Mouse (Mus musculus) megakaryocyte, embryonic 14.5 days (primary cell): Measurements from ENCODE around the gene Zfp536. TPM values are rescaled to one million over a fixed set of nuclear protein-coding genes. Genes with fewer than 3 reads are reported as not detected.
"Not testable (repeated sequence)": the region's sequence is repeated elsewhere in the genome, so short reads cannot be mapped to it uniquely, and the experiment has no call there.

ENCODE experiments used
- H3K27me3 ChIP-seq: replicated peaks from 2 replicates; pipeline ENCODE3; 2012; ENCODE audit warnings: inconsistent platforms
- H3K36me3 ChIP-seq: replicated peaks from 2 replicates; pipeline ENCODE3; 2012; ENCODE audit warnings: low read length, inconsistent platforms, mixed read lengths
- H3K4me1 ChIP-seq: 2 replicates; pipeline ENCODE4 v1.6.1; 2012; ENCODE audit warnings: inconsistent platforms
- H3K4me3 ChIP-seq: replicated peaks from 2 replicates; pipeline ENCODE3; 2012; ENCODE audit warnings: moderate library complexity, mild to moderate bottlenecking, inconsistent platforms
- H3K9me3 ChIP-seq: 2 replicates; pipeline ENCODE4 v1.6.1; 2012; ENCODE audit warnings: inconsistent platforms
- FLI1 ChIP-seq: IDR thresholded peaks from 2 replicates; pipeline ENCODE4 v1.6.1; 2012; ENCODE audit warnings: low read length, inconsistent platforms, mixed read lengths
- GATA1 ChIP-seq: IDR thresholded peaks from 3 replicates; pipeline ENCODE4 v1.6.1; 2012; ENCODE audit warnings: mixed read lengths, low read length, inconsistent platforms, borderline replicate concordance
- polyA plus RNA-seq: library from polyadenylated mRNA; stranded (reverse); fragments of >175 nt; gene quantifications from 2 replicates; pipeline ENCODE4 v1.2.3, GENCODE M21; 2012; ENCODE audit warnings: low replicate concordance; ENCODE audit not compliant: insufficient read depth

Zfp536 gene
- polyA plus RNA-seq, 1 experiment = not detected

GRCm38 (mm10) chr7:37733996-37734395, 39.4 kb downstream of the Zfp536 start:
- Histone ChIP-seq H3K9me3 (no peaks in the 10 kb centered on the region), H3K4me1 (no peaks in the 10 kb centered on the region), H3K4me3 (no peak overlapping the region), H3K36me3 (no peaks in the 10 kb centered on the region), H3K27me3 (peaks cover 2% of the 10 kb centered on the region)
- TF ChIP-seq GATA1 = no peak
- TF ChIP-seq FLI1 = no peak

DNA sequence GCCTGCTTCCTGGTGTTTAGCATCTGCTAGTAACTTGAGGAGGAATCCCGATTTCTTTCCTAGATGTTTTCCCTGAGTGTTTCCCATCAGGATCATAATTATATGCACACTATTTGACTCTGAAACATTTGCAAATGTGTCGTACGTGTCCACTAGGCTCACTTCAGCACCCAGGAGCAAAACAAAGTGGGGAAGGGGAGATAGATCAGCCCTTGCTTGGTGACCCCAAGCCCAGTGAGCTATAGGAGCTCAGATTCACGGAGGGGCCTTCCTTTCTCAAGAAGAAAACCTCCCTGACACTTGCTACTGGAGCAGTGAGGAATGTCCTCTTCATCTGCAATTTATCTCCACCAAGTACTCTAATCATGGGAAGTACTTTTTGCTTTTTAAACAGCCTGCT, 40.7 kb downstream of the Zfp536 start:
- Histone ChIP-seq H3K27me3 (peaks cover 2% of the 10 kb centered on the region), H3K4me1 (no peaks in the 10 kb centered on the region), H3K4me3 (no peak overlapping the region), H3K36me3 (no peaks in the 10 kb centered on the region), H3K9me3 (no peaks in the 10 kb centered on the region)
- TF ChIP-seq FLI1 (no peak), GATA1 (no peak)

DNA sequence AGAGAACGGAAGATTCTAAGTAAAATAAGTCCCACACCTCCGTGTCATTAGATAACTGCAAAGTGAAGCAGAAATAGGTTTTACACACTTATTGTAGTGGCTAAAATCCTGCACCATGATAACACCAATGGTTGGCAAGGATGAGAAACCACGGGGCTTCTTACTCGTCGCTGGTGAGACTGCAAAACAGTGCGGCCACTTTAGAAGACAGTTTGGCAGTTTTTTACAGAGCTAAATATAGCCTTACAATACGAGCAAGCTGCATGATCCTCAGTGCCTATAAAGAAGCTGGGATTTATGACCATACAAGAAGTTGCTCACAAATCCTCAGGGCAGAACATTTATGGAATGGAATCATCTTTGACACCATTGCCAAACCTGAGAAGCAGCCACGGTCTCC, 45.7 kb downstream of the Zfp536 start:
- H3K9me3 ChIP-seq = no peaks in the 10 kb centered on the region
- no peak overlapping the region for H3K4me3 ChIP-seq
- TF ChIP-seq FLI1 = no peak
- TF ChIP-seq GATA1 = no peak

GRCm38 (mm10) chr7:37724002-37724790, 49.2 kb downstream of the Zfp536 start:
- no peak for TF ChIP-seq GATA1
- Histone ChIP-seq H3K27me3 (no peaks in the 10 kb centered on the region), H3K4me1 (no peaks in the 10 kb centered on the region), H3K9me3 (no peaks in the 10 kb centered on the region), H3K4me3 (no peak overlapping the region), H3K36me3 (no peaks in the 10 kb centered on the region)

More for the DNA sequence above, 45.7 kb downstream of the Zfp536 start:
- no peaks in the 10 kb centered on the region for H3K27me3 ChIP-seq
- no peaks in the 10 kb centered on the region for H3K36me3 ChIP-seq
- no peaks in the 10 kb centered on the region for H3K4me1 ChIP-seq

- TF ChIP-seq GATA1 (no peak), FLI1 (no peak)
- H3K9me3 ChIP-seq = no peaks in the 10 kb centered on the region
These were observed 50.2 kb downstream of the Zfp536 start for GRCm38 (mm10) chr7:37723191-37723592.

GRCm38 (mm10) chr7:37721676-37722075, 51.8 kb downstream of the Zfp536 start:
- no peaks in the 10 kb centered on the region for H3K4me1 ChIP-seq
- H3K9me3 ChIP-seq = no peaks in the 10 kb centered on the region
- H3K27me3 ChIP-seq = no peaks in the 10 kb centered on the region
- no peak for TF ChIP-seq GATA1
- TF ChIP-seq FLI1 = no peak
- H3K4me3 ChIP-seq = no peak overlapping the region
- H3K36me3 ChIP-seq = no peaks in the 10 kb centered on the region

More at GRCm38 (mm10) chr7:37723191-37723592, 50.2 kb downstream of the Zfp536 start:
- Histone ChIP-seq H3K4me3 (no peak overlapping the region), H3K36me3 (no peaks in the 10 kb centered on the region), H3K4me1 (no peaks in the 10 kb centered on the region), H3K27me3 (no peaks in the 10 kb centered on the region)

GRCm38 (mm10) chr7:37718671-37719402, 54.6 kb downstream of the Zfp536 start:
- H3K36me3 ChIP-seq = no peaks in the 10 kb centered on the region
- no peaks in the 10 kb centered on the region for H3K4me1 ChIP-seq
- no peak overlapping the region for H3K4me3 ChIP-seq
- no peaks in the 10 kb centered on the region for H3K27me3 ChIP-seq
- TF ChIP-seq FLI1 = no peak
- TF ChIP-seq GATA1 = no peak
- no peaks in the 10 kb centered on the region for H3K9me3 ChIP-seq

DNA sequence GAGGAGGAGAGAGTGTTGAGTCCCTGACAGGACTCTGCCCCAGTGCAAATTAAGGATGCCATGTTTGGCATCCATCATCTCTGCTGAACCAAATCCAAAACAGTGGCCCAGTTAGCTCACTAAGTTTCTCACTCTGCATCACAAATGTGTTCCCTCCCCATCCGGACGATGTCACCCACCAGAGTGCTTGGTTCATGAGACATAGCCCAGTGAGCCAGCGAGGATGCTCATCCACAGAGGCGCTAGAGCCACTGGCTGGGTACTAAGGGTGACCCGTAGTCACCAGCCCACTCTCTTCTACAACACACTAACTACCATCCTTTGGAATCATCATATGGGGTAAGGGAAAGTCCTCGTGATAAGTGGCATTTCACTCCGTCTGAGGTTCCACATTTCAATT, 56.4 kb downstream of the Zfp536 start:
- no peaks in the 10 kb centered on the region for H3K27me3 ChIP-seq
- no peak overlapping the region for H3K4me3 ChIP-seq
- no peaks in the 10 kb centered on the region for H3K4me1 ChIP-seq
- no peaks in the 10 kb centered on the region for H3K9me3 ChIP-seq
- no peaks in the 10 kb centered on the region for H3K36me3 ChIP-seq
- TF ChIP-seq GATA1 (no peak), FLI1 (no peak)

DNA sequence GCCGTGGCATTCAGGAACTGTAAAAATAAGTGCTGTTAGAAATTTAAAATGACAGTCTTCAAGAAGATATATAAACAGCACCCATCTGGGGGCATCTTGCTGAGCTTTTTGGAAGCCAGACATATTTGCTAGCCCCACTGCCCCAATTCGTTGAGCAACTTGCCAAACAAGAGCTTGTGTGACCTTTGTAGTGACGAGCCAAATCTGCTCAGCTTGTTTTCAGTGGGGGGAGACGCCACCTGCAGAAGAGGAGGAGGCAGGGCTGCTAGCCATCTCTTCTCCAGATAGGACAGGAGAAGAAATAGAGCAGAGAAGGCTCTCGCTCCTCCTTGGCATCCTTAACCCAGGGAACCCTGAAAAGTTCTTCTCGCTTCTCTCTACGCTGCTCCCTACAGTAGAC, 56.8 kb downstream of the Zfp536 start:
- Histone ChIP-seq H3K4me3 (no peak overlapping the region), H3K4me1 (no peaks in the 10 kb centered on the region), H3K36me3 (no peaks in the 10 kb centered on the region), H3K27me3 (no peaks in the 10 kb centered on the region), H3K9me3 (no peaks in the 10 kb centered on the region)
- TF ChIP-seq GATA1 (no peak), FLI1 (no peak)

DNA sequence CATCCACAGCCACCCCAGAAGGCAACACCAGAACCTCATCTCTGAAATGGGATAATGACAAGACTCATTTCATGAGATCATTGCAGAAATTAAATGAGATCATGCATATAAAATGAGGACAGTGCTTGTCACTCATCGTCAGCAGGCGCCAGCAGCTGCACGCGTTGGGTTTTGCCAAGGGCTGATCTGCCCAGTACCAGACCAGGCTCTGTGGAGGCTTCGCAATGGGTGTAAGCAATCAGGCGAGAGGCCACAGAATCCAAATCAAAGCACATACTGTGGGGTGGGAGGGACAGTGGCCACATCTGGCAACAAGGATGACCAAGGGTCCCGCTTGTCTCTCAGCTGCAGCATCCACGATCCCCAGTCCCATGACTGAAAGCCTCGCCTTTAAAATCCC, 69.0 kb downstream of the Zfp536 start:
- Histone ChIP-seq H3K27me3 (no peaks in the 10 kb centered on the region), H3K4me3 (no peak overlapping the region), H3K9me3 (no peaks in the 10 kb centered on the region), H3K36me3 (no peaks in the 10 kb centered on the region), H3K4me1 (no peaks in the 10 kb centered on the region)
- TF ChIP-seq FLI1 (no peak), GATA1 (no peak)

DNA sequence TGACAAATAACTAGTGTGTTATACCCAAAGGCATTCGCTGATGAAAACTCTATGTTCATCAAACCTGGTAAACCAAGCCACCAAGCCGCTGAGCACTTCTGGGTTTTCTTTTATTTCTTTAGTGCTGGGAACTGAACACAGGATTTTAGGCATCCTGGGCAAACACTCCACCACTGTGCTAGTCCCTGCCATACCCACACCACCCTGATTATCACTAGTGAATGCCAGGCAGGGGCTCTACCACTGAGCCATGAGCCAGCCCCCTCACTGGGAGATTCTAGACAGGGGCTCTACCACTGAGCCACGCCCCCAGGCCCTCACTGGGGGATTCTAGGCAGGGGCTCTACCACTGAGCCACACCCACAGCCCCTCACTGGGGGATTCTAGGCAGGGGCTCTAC, 76.1 kb downstream of the Zfp536 start:
- H3K4me3 ChIP-seq, H3K4me1 ChIP-seq, H3K36me3 ChIP-seq, H3K27me3 ChIP-seq: not testable (repeated sequence)
- H3K9me3 ChIP-seq = peaks cover 19% of the 10 kb centered on the region; the same call in 1 of the 2 replicates
